Mouse (Mus musculus) intestine, embryonic 14.5 days (tissue): Measurements from ENCODE around the gene Gm7876. TPM values are rescaled to one million over a fixed set of nuclear protein-coding genes. Genes with fewer than 3 reads are reported as not detected.
"Not testable (repeated sequence)": the region's sequence is repeated elsewhere in the genome, so short reads cannot be mapped to it uniquely, and the experiment has no call there.

Experiments
- ATAC-seq: fragments of 200-750 bp; cut with Nextera tagmentation; replicated peaks from 2 replicates; pipeline ENCODE4 v1.8.0; 2017; ENCODE audit warnings: low read depth, moderate number of reproducible peaks, moderate TSS enrichment, moderate library complexity; ENCODE audit not compliant: low FRiP score, low TSS enrichment
- DNase-seq: peaks from one replicate; pipeline ENCODE4 v3.0.0-alpha.2; 2018; ENCODE audit warnings: low spot score
- H3K27ac ChIP-seq: fragments of 300-500 bp; sonication (generic); 2 replicates; pipeline ENCODE4 v1.5.1; 2014; ENCODE audit warnings: low read depth, mild to moderate bottlenecking, control low read depth
- H3K27me3 ChIP-seq: fragments of 300-500 bp; sonication (generic); replicated peaks from 2 replicates; pipeline ENCODE4 v1.6.1; 2014; ENCODE audit warnings: low read length, control low read depth; ENCODE audit not compliant: control insufficient read depth, insufficient read depth
- H3K36me3 ChIP-seq: fragments of 300-500 bp; sonication (generic); 2 replicates; pipeline ENCODE4 v1.6.1; 2014; ENCODE audit warnings: low read length, control low read depth; ENCODE audit not compliant: control insufficient read depth, insufficient read depth
- H3K4me1 ChIP-seq: fragments of 300-500 bp; sonication (generic); replicated peaks from 2 replicates; pipeline ENCODE4 v1.6.1; 2014; ENCODE audit warnings: low read length, control low read depth, mixed read lengths; ENCODE audit not compliant: control insufficient read depth, insufficient read depth
- H3K4me2 ChIP-seq: fragments of 300-500 bp; sonication (generic); 2 replicates; pipeline ENCODE4 v1.6.1; 2014; ENCODE audit warnings: low read length
- H3K4me3 ChIP-seq: fragments of 300-500 bp; sonication (generic); 2 replicates; pipeline ENCODE4 v1.5.1; 2014; ENCODE audit warnings: low read depth, low read length, control low read depth, mixed read lengths
- H3K9ac ChIP-seq: fragments of 300-500 bp; sonication (generic); 2 replicates; pipeline ENCODE4 v1.6.1; 2014; ENCODE audit warnings: mild to moderate bottlenecking, low read length
- H3K9me3 ChIP-seq: fragments of 300-500 bp; sonication (generic); 2 replicates; pipeline ENCODE4 v1.6.1; 2016; ENCODE audit warnings: low read length, control low read depth; ENCODE audit not compliant: control insufficient read depth
- WGBS: fragments of 180-500 bp; shearing (Covaris S2); extraction: QIAGEN DNeasy Blood & Tissue Kit; methylation state at CpG from one replicate; pipeline ENCODE4 v1.1.7; 2014; 5-methylcytosine and 5-hydroxymethylcytosine counted together
- polyA plus RNA-seq: library from polyadenylated mRNA; unstranded; fragments of >200 nt; fragmentation: Nextera tagmentation; extraction: Ambion mirVana; gene quantifications from 2 replicates; pipeline ENCODE4 v1.2.1, GENCODE M21; 2014

Gene Gm7876
- polyA plus RNA-seq, result not detected in 2 replicates

DNA sequence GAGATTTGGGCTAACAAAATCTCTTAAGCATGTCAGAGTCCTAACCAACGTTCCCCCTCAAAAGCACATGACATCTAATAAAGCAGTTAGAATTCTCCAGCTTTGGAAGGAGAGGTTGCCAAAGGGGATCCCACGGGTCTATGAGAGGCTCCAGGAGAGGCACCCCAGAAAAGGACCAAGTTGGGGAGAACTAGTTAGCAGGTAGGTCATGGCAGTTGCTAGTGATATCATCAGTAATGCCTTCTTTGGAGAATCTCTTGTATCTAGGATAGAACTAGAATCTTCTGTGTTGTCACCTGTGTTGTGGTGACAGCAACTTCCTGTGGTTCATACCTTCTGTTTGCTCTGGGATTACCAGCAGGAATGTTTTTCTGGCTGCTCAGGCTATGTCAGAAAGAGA is at the start of gene Gm7876:
Gene Gm7876, plus strand, starts transcription at position 301 of the 400 bp plus-strand sequence.
- not testable (repeated sequence) for ATAC-seq, DNase-seq, H3K9ac ChIP-seq, H3K4me2 ChIP-seq, H3K9me3 ChIP-seq, H3K27ac ChIP-seq, H3K4me3 ChIP-seq, H3K4me1 ChIP-seq, H3K36me3 ChIP-seq, H3K27me3 ChIP-seq
- 89% methylated on average over 1 of the region's 2 CpGs for WGBS

DNA sequence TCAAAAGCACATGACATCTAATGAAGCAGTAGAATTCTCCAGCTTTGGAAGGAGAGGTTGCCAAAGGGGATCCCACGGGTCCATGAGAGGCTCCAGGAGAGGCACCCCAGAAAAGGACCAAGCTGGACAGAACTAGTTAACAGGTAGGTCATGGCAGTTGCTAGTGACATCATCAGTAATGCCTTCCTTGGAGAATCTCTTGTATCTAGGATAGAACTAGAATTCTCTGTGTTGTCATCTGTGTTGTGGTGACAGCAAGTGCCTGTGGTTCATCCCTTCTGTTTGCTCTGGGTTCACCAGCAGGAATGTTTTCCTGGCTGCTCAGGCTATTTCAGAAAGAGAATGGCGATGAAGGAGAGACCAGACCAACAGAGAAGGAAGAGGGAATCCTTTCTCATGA is 45.1 kb upstream of the Gm7876 start, which contains the start of gene Gm3239:
Gene Gm3239, plus strand, starts transcription at position 301 of the 400 bp plus-strand sequence.
- H3K27ac ChIP-seq, H3K4me2 ChIP-seq, H3K27me3 ChIP-seq, DNase-seq, H3K4me3 ChIP-seq, H3K9ac ChIP-seq, H3K4me1 ChIP-seq, H3K36me3 ChIP-seq, ATAC-seq, H3K9me3 ChIP-seq: not testable (repeated sequence)
- WGBS, result no CpG with 5 or more reads among the region's 2 CpGs

DNA sequence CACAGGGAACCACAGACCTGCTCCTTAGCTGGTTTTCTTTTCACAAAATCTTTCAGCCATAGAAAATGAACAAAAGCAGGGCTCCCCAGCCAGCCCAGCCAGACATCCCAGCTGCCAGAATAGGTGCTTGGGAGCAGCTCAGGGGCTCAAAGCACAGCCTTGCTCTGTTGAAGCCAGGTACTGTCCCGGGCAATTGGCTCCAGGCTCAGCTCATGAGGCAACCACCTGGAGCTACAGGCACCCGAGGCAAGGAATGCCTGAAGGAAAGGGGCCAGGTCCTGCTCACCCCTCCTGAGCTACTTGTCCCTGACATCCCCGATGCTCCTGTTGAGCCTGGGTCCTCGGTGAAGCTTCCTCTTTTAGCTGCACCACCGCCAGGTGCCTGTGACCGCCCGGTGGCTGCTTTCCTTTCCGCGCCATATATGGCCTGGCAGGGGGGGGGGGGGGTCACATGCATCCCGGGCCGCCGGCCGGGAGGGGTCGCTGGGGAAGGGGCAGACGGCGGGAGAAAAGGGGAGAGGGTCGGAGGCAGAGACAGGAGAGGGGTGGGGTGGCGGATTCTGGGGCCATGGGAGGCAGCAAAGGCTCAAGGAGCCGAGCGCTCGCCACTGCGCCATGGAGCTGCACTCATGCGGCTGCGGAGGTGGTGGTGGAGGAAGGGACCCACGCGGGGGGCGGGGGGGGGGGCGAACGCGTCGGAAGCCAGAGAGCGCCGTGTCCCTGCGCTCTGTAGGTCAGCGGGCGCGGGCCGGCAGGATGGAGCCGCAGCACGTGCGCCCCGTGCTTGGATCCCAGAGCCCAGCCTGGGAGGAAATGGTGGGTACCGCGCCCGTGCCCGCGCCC is 17.2 kb downstream of the Gm7876 start, which contains the start of gene Gm3252:
Gene Gm3252, plus strand, starts transcription at position 738 of the 843 bp plus-strand sequence.
- not testable (repeated sequence) for H3K27ac ChIP-seq, H3K36me3 ChIP-seq, H3K9ac ChIP-seq, H3K27me3 ChIP-seq, ATAC-seq, H3K4me1 ChIP-seq, H3K9me3 ChIP-seq
- Histone ChIP-seq H3K4me2 (peak within 1 kb of the TSS; percentile 29; the same call in 1 of the 2 replicates), H3K4me3 (0 out of 2 replicates have a peak within 1 kb of the TSS, but pooled peaks have one; percentile 11)
- 6% methylated on average over 6 of the region's 47 CpGs for WGBS
- DNase-seq, result peak; percentile 37

Other genes with a start within 250 kb of the Gm7876 start
- not detected in 2 replicates for gene Gm3182, start 227.5 kb upstream of the Gm7876 start, polyA plus RNA-seq
- gene Gm3047, start 153.8 kb upstream of the Gm7876 start, polyA plus RNA-seq, result not detected in 2 replicates
- not detected in 2 replicates for gene Gm8159, start 76.9 kb upstream of the Gm7876 start, polyA plus RNA-seq
- gene Gm3239, start 45.0 kb upstream of the Gm7876 start, polyA plus RNA-seq, result 0.16 TPM in 1 of 2 replicates, not detected in the other
- gene Gm3252, start 17.5 kb downstream of the Gm7876 start, polyA plus RNA-seq, result 0.14 and 0.44 TPM in 2 replicates
- not detected in 2 replicates for gene Gm9602, start 67.1 kb downstream of the Gm7876 start, polyA plus RNA-seq
- not detected in 2 replicates for gene Gm3269, start 128.9 kb downstream of the Gm7876 start, polyA plus RNA-seq
- 0.64 and 0.89 TPM in 2 replicates for gene Gm3264, start 146.3 kb downstream of the Gm7876 start, polyA plus RNA-seq
- gene Gm3278, start 183.2 kb downstream of the Gm7876 start, polyA plus RNA-seq, result not detected in 2 replicates